Mouse (Mus musculus) gastrocnemius, adult 8-10 months (tissue): ENCODE data around the gene Cxcr4. TPM values are rescaled to one million over a fixed set of nuclear protein-coding genes. Genes with fewer than 3 reads are reported as not detected.

Experiments
- DNase-seq, 2 experiments: peaks; one replicate each; pipeline ENCODE4 v3.0.0; 2022; ENCODE audit warnings: low spot score in 2 of 2
- total RNA-seq, 4 experiments: library from RNA; stranded (reverse); gene quantifications; 2 replicates each; pipeline ENCODE4 v1.2.4; 2022

Gene Cxcr4
- 1 to 10 TPM in 3 of 4 experiments, under 1 TPM in 1; 0.89 to 2.1 (median 1.7) TPM for total RNA-seq

DNA sequence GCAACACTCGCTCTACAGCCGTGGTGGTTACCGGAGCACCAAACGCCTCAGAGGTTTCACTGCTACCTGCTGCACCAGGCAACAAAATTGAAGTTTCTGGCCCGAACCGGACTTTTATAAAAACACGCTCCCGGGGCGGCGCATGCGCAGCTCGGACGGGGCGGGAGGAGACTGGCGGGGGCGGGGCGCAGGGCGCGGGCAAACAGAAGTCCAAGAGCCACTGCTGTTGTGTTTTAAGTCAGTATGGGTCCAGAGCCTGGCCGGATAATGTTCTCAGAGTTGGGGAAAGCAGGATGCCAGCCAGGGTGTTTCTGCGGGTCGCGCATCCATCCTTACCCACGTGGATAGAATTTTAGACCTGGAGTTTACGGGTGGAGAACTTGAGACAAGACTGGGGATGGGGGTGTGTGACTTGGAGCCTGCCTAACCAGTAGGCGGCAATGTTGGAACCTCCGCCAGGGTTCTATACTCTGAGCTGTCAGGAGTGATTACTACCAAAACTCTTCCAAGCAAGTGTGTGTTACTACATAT is at the start of gene Cxcr4:
Gene Cxcr4 (minus strand): TSS at position 83 of the 531 bp plus-strand sequence.
- peak; percentile 49 to 53 for DNase-seq

GRCm38 (mm10) chr1:128639707-128640107 is 47.6 kb upstream of the Cxcr4 start:
- DNase-seq = no peak

DNA sequence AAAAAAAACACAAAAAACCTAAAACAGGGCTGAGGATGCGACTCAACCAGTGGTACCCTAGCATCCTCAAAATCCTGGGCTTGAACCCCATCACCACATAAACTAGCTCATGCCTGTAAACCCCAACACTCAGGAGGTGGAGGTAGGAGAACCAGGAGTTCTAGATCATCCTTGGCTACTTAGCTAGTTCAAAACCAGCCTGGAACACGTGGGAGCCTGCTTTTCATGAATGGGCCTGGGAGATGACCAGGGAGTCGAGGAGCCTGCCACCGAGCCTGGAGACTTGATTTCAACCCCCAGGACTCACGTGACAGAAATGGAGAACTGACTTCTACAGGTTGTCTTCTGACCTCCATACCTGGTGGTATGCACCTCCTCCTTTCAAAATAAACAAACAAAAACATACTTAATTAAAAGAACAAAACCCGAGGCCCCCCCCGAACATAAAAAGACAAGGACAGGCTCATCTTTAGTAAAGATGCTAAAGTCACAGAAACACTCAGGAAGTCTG is 45.2 kb upstream of the Cxcr4 start:
- DNase-seq = no peak

GRCm38 (mm10) chr1:128636258-128637229 is 44.5 kb upstream of the Cxcr4 start:
- DNase-seq = no peak

- DNase-seq = no peak
These were observed 41.8 kb upstream of the Cxcr4 start for GRCm38 (mm10) chr1:128633711-128634379.

GRCm38 (mm10) chr1:128632522-128632921 is 40.4 kb upstream of the Cxcr4 start:
- no peak for DNase-seq

DNA sequence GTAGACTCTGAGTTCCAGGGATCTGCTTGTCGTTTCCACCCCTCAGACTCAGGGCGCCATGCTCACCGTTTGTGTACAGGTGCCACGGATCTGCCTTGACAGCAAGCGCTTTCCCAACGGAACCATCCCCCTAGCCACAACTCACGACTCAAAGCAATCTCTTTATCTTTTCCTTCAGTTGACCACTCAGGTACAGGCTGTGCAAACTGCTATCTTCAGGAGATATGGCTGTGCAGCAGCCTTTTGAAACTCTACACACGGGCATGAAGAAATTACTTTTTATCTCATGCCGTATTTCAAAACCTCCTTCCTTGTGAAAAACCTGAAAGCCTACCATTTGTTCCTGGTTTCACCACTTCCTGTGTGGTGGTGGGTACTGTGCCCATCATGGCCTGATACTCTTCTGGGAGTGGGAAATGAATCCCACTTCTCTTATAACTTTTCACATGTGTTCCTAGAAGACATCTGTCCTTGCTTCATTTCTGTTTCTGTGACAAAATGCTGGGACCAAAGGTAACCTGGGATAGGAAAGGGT is 34.1 kb upstream of the Cxcr4 start:
- no peak for DNase-seq

GRCm38 (mm10) chr1:128623594-128623887 is 31.4 kb upstream of the Cxcr4 start:
- no peak for DNase-seq

DNA sequence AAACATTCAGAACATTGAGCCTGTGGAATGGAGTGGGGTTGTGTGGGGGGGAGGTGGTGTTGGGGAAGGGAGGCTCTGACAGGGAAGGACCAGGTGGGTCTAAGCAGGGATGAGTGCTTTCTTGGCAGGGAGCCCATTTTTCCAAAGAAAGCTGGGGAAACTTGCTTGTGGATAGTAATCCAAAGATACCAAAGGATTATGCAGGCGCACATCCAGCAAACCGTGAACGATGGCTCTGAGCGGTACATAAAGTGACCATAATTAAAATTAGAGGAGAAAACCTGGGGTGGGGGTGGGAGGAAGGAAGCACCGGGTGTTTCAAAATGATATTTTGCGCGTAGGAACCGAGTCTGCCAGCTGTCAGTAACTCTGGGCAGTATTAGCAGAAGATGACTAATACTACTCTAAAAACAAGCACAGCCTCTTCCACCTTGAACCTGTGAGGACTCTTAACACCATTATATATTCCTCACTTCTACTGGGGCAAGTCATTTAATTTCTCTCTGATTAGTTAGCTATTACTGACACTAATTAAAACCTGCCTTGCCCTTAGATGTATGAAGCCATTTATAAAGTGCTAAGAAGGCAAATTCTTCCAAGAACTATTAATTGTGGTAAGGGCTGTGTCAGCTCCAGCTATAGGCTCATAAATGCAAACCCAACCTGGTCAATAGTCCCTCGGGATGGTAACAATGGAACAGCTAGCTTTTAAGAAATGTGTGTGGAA is 30.9 kb upstream of the Cxcr4 start:
- no peak for DNase-seq

GRCm38 (mm10) chr1:128617654-128618310 is 25.7 kb upstream of the Cxcr4 start:
- no peak for DNase-seq

DNA sequence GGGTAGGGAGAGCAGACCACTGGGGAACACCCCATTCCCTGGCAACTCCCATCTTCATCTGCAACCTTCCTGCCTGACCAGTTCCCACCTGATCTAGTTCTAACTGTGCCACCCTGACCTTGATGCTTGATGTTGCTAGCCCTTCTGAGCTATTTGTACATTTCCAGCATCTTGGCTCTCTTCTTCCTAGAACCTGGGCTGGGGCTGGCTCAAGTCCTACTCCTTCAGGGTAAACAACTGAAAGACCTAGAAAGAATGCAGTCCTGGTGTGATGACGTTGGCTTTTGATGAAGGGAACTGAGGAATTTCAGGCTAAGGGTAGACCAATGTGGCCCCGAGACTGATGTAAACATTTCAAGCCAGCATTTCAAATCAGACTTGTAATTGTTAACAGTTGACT is 24.5 kb upstream of the Cxcr4 start:
- no peak for DNase-seq

- DNase-seq = no peak
These were observed 23.3 kb upstream of the Cxcr4 start for GRCm38 (mm10) chr1:128615459-128615806.

DNA sequence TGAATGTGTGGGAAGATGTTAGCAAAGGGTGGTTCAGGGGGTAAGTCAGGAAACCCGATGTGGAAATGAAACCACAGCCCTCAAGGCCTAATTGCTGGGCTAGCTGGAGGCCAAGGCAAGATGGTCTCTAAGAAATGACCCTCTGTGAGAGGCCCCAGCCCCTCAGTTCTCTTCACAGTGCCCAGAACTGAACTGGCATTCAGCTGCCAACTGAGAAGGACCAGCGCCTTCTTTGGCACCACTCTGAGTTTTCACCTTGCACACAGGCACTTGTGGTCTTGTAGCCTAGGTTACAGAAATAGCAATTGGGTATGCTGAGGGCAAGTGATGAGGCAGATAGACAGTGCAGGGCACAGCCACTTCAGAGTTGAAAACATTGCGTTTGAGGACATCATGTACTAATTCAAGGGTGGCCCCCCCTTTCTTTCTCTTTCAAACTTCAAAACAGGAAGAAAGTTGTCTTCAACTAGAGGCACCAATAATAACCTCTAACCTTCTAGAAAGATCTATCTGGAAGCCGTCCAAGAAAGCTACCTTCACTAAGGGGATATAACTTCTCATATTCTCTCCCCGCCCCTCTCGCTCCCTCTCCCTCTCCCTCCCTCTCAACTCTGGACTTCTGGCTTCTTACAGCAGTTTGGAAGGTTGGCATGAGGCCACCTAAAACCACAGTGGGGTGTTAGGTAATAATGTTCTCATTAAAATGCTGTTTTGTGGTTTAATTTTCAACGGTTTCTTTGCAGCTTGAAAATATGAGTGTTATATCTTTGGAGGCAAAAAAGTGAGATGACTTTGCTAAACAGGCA is 22.8 kb upstream of the Cxcr4 start:
- no peak for DNase-seq

DNA sequence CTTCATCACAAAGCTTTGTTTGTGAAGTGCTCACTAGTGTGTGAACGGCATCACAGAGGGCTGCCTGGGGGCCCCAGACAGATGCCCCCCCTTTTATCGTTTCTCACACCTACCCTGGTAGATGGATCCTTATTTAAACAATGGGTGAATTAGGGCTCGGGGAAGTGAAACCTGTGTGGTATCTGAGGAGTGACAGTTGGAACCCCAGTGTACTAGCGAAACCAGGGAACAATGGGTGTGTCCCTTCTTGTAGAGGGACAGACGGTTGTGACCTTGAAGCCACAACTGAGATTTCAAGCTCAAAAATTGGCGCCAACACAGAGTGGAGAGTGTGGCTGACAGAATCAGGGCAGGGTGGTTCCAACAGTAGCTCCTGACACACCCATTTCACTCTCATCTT is 16.0 kb upstream of the Cxcr4 start:
- no peak for DNase-seq

DNA sequence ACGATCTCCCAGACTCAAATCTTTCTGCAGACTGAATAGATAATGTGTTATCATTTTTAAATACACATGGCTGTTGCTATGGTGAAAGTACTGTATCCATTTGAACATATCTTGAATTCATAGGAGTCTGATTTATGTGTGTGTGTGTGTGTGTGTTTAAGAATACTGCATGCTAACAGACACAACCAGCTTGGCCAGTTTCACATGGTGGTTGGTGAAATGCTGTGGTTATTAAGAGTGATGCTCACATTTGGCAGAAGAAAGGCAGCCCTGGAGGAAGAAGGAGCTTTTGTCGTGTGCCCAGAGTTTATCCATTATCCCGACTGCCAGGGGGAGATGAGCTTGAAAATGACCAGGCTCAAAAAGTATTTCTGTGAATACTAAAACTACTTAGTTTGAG is 15.3 kb upstream of the Cxcr4 start:
- DNase-seq = no peak

GRCm38 (mm10) chr1:128605794-128606193 is 13.7 kb upstream of the Cxcr4 start:
- no peak for DNase-seq

- no peak for DNase-seq
These were observed 10.7 kb upstream of the Cxcr4 start for GRCm38 (mm10) chr1:128602688-128603385.

- DNase-seq = no peak
These were observed 10.1 kb upstream of the Cxcr4 start for GRCm38 (mm10) chr1:128602018-128602687.

- DNase-seq = no peak
These were observed 9.2 kb upstream of the Cxcr4 start for GRCm38 (mm10) chr1:128601307-128601706.
